Mouse (Mus musculus) megakaryocyte, embryonic 14.5 days (primary cell): Measurements from ENCODE around the gene Epgn.

Experiments
- FLI1 ChIP-seq: IDR thresholded peaks from 2 replicates; pipeline ENCODE4 v1.6.1; 2012; ENCODE audit warnings: low read length, inconsistent platforms, mixed read lengths
- GATA1 ChIP-seq: IDR thresholded peaks from 3 replicates; pipeline ENCODE4 v1.6.1; 2012; ENCODE audit warnings: mixed read lengths, low read length, inconsistent platforms, borderline replicate concordance

GRCm38 (mm10) chr5:91027164-91027563 is at the start of gene Epgn:
- TF ChIP-seq GATA1: no peak
- no peak for TF ChIP-seq FLI1
